Mouse (Mus musculus) lung, adult 2 months (tissue): ENCODE measurements around the gene Ptov1.

Source experiments
- CTCF ChIP-seq: fragments of 200-500 bp; IDR thresholded peaks from 2 replicates; pipeline ENCODE4 v1.5.1; 2011; ENCODE audit warnings: mild to moderate bottlenecking, low read length, control low read depth; ENCODE audit not compliant: insufficient read depth
- POLR2A ChIP-seq: fragments of 200-500 bp; IDR thresholded peaks from 2 replicates; pipeline ENCODE4 v1.6.1; 2011; ENCODE audit warnings: low read depth, mild to moderate bottlenecking, control low read depth, low read length, borderline replicate concordance; ENCODE audit errors: extremely low read depth

GRCm38 (mm10) chr7:44855036-44855435 lies 14.6 kb downstream of the Ptov1 start:
- TF ChIP-seq POLR2A (no peak), CTCF (no peak)
